Mouse (Mus musculus): ENCODE measurements around the gene Hsp90ab1.

DNA sequence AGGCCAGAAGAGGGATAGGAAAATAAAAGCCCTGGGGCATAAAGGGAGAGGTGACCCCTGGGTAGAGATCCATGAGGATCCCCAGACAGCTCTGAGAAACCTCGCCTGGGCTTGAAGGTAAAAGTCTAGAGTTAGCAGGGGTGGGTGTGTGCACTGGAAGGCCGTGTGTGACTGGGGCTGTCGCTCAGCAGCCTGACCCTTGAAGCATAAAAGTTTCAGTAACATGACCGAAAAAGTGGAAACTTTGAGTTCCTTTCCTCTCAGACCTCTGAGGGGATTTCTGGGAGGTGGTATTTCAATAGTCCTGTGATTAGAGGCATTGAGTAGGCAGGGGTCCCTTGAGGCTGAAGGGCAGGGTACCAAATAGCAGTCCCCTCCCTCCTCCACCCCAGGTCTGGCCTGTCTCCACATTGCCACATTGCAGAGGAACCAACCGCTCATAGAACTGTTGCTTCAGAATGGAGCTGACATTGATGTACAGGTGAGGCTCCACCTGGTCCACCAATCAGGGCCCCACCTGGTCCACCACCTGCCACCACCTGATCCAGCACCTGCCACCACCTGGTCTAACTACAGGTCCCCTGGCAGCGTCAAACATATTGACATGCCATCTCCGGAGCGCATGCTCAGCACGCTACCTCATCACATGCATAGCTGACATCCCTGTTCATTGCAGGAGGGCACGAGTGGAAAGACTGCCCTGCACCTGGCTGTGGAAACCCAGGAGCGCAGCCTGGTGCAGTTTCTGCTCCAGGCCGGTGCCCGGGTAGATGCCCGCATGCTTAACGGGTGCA is 13.1 kb downstream of the Hsp90ab1 start:
- TF ChIP-seq CTCF (IDR thresholded peaks at IDR 0.05; ENCODE audit: extremely low read depth, insufficient read depth, insufficient read length, insufficient replicate concordance) (no peak), POLR2A (IDR thresholded peaks at IDR 0.05; ENCODE audit: low read depth, low read length) (no peak)

All from spleen, adult 2 months (tissue).